14 mouse cellular contexts compared by ENCODE assay signal in genomic region chr6:52905100-52905499, GRCm38 (mm10).
"Had no signal": no experiment of that assay in that cellular context is flagged by ENCODE, and none has a peak within 500 bp of the region (broad histone marks: within the 10 kb centered on the region; RNA-seq: fewer than 3 reads in every experiment).

No protein-coding gene starts in this region.

- H3K4me1 ChIP-seq: limb, embryonic 13.5 days; megakaryocyte, embryonic 14.5 days; stomach, embryonic 15.5 days had no signal

- H3K36me3 ChIP-seq: limb, embryonic 13.5 days; neural tube, embryonic 13.5 days; stomach, embryonic 15.5 days had no signal

- H3K9me3 ChIP-seq: limb, embryonic 13.5 days; megakaryocyte, embryonic 14.5 days; neural tube, embryonic 13.5 days; stomach, embryonic 15.5 days had no signal

- H3K27me3 ChIP-seq: limb, embryonic 13.5 days; stomach, embryonic 15.5 days had no signal

- H3K4me3 ChIP-seq: limb, embryonic 13.5 days; megakaryocyte, embryonic 14.5 days; neural tube, embryonic 13.5 days; stomach, embryonic 15.5 days had no signal

- H3K4me2 ChIP-seq: limb, embryonic 13.5 days; midbrain, embryonic 11.5 days; neural tube, embryonic 13.5 days; stomach, embryonic 15.5 days had no signal

- ATAC-seq: midbrain, embryonic 16.5 days had no signal

- H3K27ac ChIP-seq: limb, embryonic 13.5 days; liver, embryonic 14.5 days; neural tube, embryonic 13.5 days; stomach, embryonic 15.5 days had no signal

- DNase-seq: kidney, adult 8-10 months; kidney, postnatal 25 days; lung, adult 18-20 months; lung, postnatal 4 days; retina, postnatal 1 day; right cerebral cortex, postnatal 4 days; spleen, adult 18-20 months had no signal

- H3K9ac ChIP-seq: limb, embryonic 13.5 days; liver, embryonic 14.5 days; neural tube, embryonic 13.5 days; stomach, embryonic 15.5 days had no signal
